Mouse (Mus musculus) neural tube, embryonic 15.5 days (tissue): ENCODE results near the gene Ppa2. TPM values are rescaled to one million over a fixed set of nuclear protein-coding genes. Genes with fewer than 3 reads are reported as not detected.
A peak's percentile ranks its signal among the peaks of the same experiment; 100 is the strongest.

Experiments
- ATAC-seq: fragments of 200-750 bp; cut with Nextera tagmentation; 2 replicates; pipeline ENCODE4 v1.8.0; 2017; ENCODE audit warnings: mild to moderate bottlenecking, moderate TSS enrichment, moderate library complexity; ENCODE audit not compliant: low FRiP score
- H3K27ac ChIP-seq: fragments of 300-500 bp; sonication (generic); replicated peaks from 2 replicates; pipeline ENCODE4 v1.5.1; 2015; ENCODE audit warnings: mild to moderate bottlenecking, inconsistent platforms
- H3K27me3 ChIP-seq: fragments of 300-500 bp; sonication (generic); replicated peaks from 2 replicates; pipeline ENCODE4 v1.6.1; 2015; ENCODE audit warnings: inconsistent platforms
- H3K36me3 ChIP-seq: fragments of 300-500 bp; sonication (generic); 2 replicates; pipeline ENCODE4 v1.6.1; 2015; ENCODE audit warnings: inconsistent platforms
- H3K4me1 ChIP-seq: fragments of 300-500 bp; sonication (generic); 2 replicates; pipeline ENCODE4 v1.6.1; 2015; ENCODE audit warnings: inconsistent platforms
- H3K4me2 ChIP-seq: fragments of 300-500 bp; sonication (generic); 2 replicates; pipeline ENCODE4 v1.6.1; 2015; ENCODE audit warnings: inconsistent platforms, mild to moderate bottlenecking, moderate library complexity
- H3K4me3 ChIP-seq: fragments of 300-500 bp; sonication (generic); replicated peaks from 2 replicates; pipeline ENCODE4 v1.5.1; 2015; ENCODE audit warnings: mild to moderate bottlenecking, inconsistent platforms
- H3K9ac ChIP-seq: fragments of 300-500 bp; sonication (generic); replicated peaks from 2 replicates; pipeline ENCODE4 v1.6.1; 2015; ENCODE audit warnings: mild to moderate bottlenecking, inconsistent platforms
- H3K9me3 ChIP-seq: fragments of 300-500 bp; sonication (generic); replicated peaks from 2 replicates; pipeline ENCODE4 v1.6.1; 2016; ENCODE audit warnings: inconsistent platforms
- WGBS: fragments of 180-500 bp; shearing (Covaris S2); methylation state at CpG from one replicate; pipeline ENCODE4 v1.1.7; 2015; ENCODE audit warnings: mixed read lengths; 5-methylcytosine and 5-hydroxymethylcytosine counted together
- polyA plus RNA-seq: library from polyadenylated mRNA; unstranded; fragments of >200 nt; fragmentation: Nextera tagmentation; extraction: Ambion mirVana; gene quantifications from 2 replicates; pipeline ENCODE4 v1.2.1, GENCODE M21; 2015

Gene Ppa2
- polyA plus RNA-seq, 1 experiment from 2014 or later: 79.4 TPM

DNA sequence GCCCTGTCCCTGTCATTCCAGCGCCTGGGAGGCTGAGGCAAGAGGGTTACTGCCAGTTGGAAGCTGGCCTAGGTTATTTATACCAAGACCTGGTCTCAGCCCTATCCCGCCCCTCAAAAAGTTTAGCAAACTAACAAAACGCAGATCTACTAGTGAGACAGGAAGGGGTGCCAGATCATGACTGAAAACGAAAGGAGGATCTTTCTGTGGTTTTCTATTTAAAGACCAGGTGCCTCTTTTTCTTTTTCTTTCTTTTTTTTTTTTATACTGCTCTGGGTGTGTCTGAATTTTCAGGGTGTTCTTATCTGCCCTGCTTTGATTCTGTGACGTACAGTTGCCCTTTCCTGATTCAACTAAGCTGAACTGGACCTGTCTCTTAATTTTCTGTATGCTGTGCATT lies 22.4 kb downstream of the Ppa2 start:
- Histone ChIP-seq H3K27me3 (no peaks in the 10 kb centered on the region), H3K36me3 (0 out of 2 replicates have a peak, but pooled peaks cover 2% of the 10 kb centered on the region), H3K4me2 (no peak overlapping the region), H3K4me1 (peaks cover 7% of the 10 kb centered on the region; the same call in 1 of the 2 replicates), H3K9ac (no peak overlapping the region), H3K4me3 (no peak overlapping the region), H3K27ac (no peak overlapping the region), H3K9me3 (no peaks in the 10 kb centered on the region)
- 92% methylated on average over 5 of the region's 5 CpGs for WGBS
- no peak for ATAC-seq

DNA sequence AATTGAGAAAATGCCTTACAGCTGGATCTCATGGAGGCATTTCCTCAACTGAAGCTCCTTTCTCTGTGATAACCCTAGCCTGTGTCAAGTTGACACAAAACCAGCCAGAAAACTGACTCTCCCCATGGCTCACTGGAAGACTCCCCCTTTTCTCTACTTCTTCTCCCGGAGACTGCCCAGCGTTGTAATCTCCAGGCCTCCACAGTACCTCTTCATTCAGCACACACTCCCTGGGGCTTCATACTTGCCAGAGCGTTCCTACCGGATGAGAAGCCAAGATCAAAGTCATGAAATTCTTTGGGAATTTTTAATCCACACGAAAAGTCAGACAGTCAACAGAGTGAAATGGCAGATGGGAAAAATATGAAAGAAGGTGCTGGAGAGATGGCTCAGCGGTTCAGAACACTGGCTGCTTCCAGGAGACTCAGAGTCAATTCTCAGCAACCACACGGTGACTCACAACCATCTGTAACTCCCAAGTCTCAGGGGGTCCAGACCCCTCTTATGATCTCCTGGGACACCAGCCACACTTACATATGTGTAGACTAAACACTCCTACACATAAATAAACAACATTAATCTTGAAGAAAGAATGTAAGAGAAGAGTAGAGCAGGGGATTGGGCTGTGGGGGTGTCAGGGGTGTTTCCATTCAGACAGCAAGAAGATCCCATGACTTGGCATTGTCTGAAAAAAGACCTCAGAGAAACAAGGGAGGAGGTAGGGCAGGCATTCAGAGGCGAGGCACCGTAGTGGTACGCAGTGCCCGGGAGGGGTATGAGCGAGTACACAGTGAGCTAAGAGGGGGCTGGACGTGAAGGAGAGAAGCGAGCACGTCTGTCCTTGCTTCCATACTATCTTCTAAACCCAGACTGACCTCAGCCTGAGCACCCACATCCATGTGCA lies 23.6 kb downstream of the Ppa2 start:
- no peak overlapping the region for H3K4me2 ChIP-seq
- peaks cover 7% of the 10 kb centered on the region; the same call in 1 of the 2 replicates for H3K4me1 ChIP-seq
- ATAC-seq: no peak
- no peak overlapping the region for H3K9ac ChIP-seq
- H3K27me3 ChIP-seq: no peaks in the 10 kb centered on the region
- no peak overlapping the region for H3K27ac ChIP-seq
- no peak overlapping the region for H3K4me3 ChIP-seq
- 0 out of 2 replicates have a peak, but pooled peaks cover 2% of the 10 kb centered on the region for H3K36me3 ChIP-seq
- WGBS: 90% methylated on average over 15 of the region's 15 CpGs
- no peaks in the 10 kb centered on the region for H3K9me3 ChIP-seq

DNA sequence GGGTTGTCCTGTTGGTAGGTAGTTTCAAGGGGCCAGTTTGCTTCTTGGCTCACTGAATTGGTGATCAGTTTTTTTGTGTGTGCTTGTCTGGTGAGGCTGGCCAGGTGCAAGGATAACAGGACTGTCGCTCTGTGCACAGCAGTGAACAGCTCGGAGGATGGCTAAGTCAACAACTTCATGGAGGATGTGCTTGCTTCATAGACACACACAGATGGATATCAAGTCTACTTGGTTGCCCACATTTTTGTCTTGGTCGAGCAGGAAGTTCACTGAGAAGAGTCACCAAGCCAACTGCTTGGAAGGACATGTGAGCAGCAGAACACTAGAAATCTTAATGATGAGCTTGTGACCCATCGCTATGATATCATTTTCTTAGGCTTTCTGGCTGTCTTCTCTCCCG lies 24.8 kb downstream of the Ppa2 start:
- H3K4me3 ChIP-seq: no peak overlapping the region
- ATAC-seq: no peak
- H3K36me3 ChIP-seq: 0 out of 2 replicates have a peak, but pooled peaks cover 2% of the 10 kb centered on the region
- no peak overlapping the region for H3K4me2 ChIP-seq
- H3K9ac ChIP-seq: no peak overlapping the region
- H3K27me3 ChIP-seq: no peaks in the 10 kb centered on the region
- H3K4me1 ChIP-seq: peaks cover 12% of the 10 kb centered on the region
- 92% methylated on average over 5 of the region's 5 CpGs for WGBS
- H3K9me3 ChIP-seq: no peaks in the 10 kb centered on the region
- H3K27ac ChIP-seq: no peak overlapping the region

DNA sequence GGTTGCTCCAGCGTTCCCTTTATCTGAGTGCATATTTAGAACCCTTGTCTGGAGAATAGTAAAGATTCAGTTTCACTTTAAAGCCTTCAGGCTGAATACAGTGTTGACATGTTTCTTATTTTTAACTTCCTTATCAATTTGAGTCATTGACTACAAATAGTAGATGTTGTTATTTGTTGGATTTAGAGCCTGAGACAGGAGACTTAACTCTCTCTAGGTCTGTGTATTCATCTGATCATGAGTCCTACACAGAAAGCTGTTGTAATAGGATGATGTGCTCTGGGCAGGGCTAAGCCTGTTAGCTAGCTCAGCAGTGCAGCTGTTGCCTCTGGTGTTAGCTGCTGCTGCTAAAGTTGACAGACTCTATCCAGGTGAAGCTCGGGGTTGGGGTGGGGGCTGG lies 25.3 kb downstream of the Ppa2 start:
- no peak for ATAC-seq
- peaks cover 5% of the 10 kb centered on the region; the same call in 1 of the 2 replicates for H3K36me3 ChIP-seq
- no peaks in the 10 kb centered on the region for H3K27me3 ChIP-seq
- no peak overlapping the region for H3K9ac ChIP-seq
- H3K27ac ChIP-seq: no peak overlapping the region
- no peak overlapping the region for H3K4me2 ChIP-seq
- 93% methylated on average over 2 of the region's 2 CpGs for WGBS
- H3K4me3 ChIP-seq: no peak overlapping the region
- no peaks in the 10 kb centered on the region for H3K9me3 ChIP-seq
- peaks cover 12% of the 10 kb centered on the region for H3K4me1 ChIP-seq

DNA sequence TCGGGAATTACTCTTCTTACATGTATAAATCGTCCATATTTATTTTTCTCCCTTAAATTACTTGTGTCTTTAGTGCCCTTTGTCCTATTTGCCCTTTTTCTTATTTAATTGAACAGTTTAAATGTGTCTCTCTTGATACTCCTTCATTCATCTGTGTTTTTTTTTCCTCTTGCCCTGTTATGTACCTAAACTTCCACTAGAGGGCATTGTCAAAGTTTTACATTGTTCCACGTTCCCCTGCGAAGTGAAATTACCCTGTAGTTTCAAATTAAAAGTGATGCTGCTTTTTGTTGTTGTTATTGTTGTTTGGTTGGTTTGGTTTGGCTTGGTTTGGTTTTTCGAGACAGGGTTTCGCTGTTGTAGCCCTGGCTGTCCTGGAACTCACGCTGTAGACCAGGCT lies 26.5 kb downstream of the Ppa2 start:
- Histone ChIP-seq H3K4me3 (no peak overlapping the region), H3K27ac (no peak overlapping the region), H3K9me3 (no peaks in the 10 kb centered on the region), H3K4me1 (peaks cover 9% of the 10 kb centered on the region), H3K36me3 (peaks cover 10% of the 10 kb centered on the region; the same call in 1 of the 2 replicates), H3K9ac (no peak overlapping the region), H3K4me2 (no peak overlapping the region), H3K27me3 (no peaks in the 10 kb centered on the region)
- ATAC-seq: no peak
- WGBS: 79% methylated on average over 7 of the region's 7 CpGs

DNA sequence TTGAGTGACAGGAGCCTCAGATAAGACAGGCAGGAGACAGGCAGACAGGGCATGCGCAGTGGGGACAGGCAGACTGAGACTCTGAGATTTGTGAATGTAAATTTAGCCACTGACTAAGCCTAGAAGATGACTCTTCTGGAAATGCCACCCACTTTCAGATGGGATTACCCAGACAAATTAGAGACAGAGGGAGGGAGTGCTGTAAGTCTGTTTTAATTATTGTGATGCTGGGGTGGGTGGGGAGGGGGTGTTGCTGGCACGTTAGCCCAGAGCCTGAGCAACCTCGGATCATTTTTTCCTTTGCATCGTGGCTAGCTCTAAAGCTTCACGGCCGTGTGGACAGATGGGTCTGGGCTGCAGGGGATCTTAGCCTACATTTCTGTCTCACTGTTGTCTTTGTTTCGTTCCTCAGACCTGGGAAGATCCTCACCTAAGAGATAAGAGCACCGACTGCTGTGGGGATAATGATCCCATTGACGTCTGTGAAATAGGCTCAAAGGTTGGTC lies 29.0 kb downstream of the Ppa2 start:
- H3K27me3 ChIP-seq: no peaks in the 10 kb centered on the region
- 75% methylated on average over 9 of the region's 9 CpGs for WGBS
- H3K4me1 ChIP-seq: peaks cover 5% of the 10 kb centered on the region; the same call in 1 of the 2 replicates
- peaks cover 8% of the 10 kb centered on the region; the same call in 1 of the 2 replicates for H3K36me3 ChIP-seq
- H3K9me3 ChIP-seq: no peaks in the 10 kb centered on the region
- no peak overlapping the region for H3K4me2 ChIP-seq
- H3K9ac ChIP-seq: no peak overlapping the region
- no peak for ATAC-seq
- H3K4me3 ChIP-seq: no peak overlapping the region
- no peak overlapping the region for H3K27ac ChIP-seq

DNA sequence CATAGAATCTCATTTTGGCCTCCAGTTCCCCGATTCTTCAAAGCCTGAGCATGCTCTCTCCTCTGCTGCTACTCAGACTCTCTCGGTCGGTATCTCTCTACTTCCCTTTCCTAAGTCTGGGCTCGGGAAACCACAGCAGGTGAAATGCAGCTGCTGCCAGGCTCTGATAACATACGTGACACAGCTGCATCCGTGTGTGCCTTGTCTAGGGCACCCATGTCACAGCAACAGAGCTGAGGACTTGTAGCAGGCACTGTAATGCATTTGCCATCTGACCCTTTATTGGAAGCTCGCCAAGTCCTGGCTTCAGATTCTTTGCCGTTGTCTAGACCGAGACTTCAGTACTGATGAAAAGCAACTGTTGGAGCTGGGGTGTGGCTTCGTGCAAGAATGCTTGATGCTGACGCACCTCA lies 29.5 kb downstream of the Ppa2 start:
- ATAC-seq: peak; percentile 47; the same call in 1 of the 2 replicates
- 47% methylated on average over 11 of the region's 11 CpGs for WGBS
- no peaks in the 10 kb centered on the region for H3K27me3 ChIP-seq
- H3K9ac ChIP-seq: no peak overlapping the region
- H3K4me2 ChIP-seq: no peak overlapping the region
- peaks cover 5% of the 10 kb centered on the region; the same call in 1 of the 2 replicates for H3K4me1 ChIP-seq
- no peaks in the 10 kb centered on the region for H3K9me3 ChIP-seq
- no peak overlapping the region for H3K4me3 ChIP-seq
- no peak overlapping the region for H3K27ac ChIP-seq
- peaks cover 11% of the 10 kb centered on the region; the same call in 1 of the 2 replicates for H3K36me3 ChIP-seq

DNA sequence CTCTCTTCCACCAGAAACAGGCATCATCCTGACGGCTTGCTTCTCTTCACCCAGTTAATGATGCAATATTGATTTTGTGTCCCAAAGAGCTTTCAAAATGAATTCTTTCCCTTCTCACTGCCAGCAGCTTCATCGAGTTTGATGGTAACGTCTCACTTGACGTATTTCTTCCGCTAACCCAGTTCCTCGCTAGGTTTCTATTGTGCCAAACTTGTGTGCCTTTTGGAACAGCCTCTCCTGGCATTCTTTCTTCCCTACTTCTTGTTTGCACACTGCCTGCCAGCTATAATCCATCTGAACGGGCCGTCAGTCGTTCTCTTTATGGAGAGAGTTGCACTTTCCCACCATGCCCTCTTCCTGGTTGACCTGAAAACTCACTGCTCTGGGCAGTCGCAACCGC lies 31.2 kb downstream of the Ppa2 start:
- Histone ChIP-seq H3K36me3 (peaks cover 11% of the 10 kb centered on the region; the same call in 1 of the 2 replicates), H3K4me2 (no peak overlapping the region), H3K9me3 (no peaks in the 10 kb centered on the region), H3K4me1 (peaks cover 5% of the 10 kb centered on the region; the same call in 1 of the 2 replicates), H3K27me3 (no peaks in the 10 kb centered on the region), H3K9ac (no peak overlapping the region), H3K27ac (no peak overlapping the region), H3K4me3 (no peak overlapping the region)
- no peak for ATAC-seq
- 70% methylated on average over 11 of the region's 11 CpGs for WGBS

DNA sequence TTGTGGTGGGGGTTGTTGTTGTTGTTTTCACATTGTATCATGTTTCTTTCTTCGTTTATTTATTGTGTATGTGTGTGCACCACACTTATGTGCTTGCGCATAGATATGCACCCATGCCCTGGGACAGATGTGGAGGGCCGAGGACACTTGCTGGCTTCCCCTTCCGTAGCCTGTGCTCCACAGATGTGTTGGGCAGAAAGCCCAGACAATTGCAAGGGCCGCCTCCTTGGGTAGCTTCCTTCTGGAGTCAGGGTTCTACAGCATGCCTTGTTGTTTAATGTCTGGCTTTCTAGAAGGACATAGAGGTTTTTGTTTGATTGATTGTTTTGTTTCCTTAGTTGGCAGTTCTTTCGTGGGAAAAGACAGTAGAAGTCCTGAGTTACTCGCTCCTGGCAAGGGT lies 37.6 kb downstream of the Ppa2 start:
- H3K4me3 ChIP-seq: no peak overlapping the region
- ATAC-seq: no peak
- H3K9ac ChIP-seq: no peak overlapping the region
- H3K36me3 ChIP-seq: 0 out of 2 replicates have a peak, but pooled peaks cover 6% of the 10 kb centered on the region
- no peak overlapping the region for H3K4me2 ChIP-seq
- H3K9me3 ChIP-seq: no peaks in the 10 kb centered on the region
- no peaks in the 10 kb centered on the region for H3K4me1 ChIP-seq
- H3K27ac ChIP-seq: no peak overlapping the region
- no peaks in the 10 kb centered on the region for H3K27me3 ChIP-seq
- WGBS: 77% methylated on average over 7 of the region's 7 CpGs

DNA sequence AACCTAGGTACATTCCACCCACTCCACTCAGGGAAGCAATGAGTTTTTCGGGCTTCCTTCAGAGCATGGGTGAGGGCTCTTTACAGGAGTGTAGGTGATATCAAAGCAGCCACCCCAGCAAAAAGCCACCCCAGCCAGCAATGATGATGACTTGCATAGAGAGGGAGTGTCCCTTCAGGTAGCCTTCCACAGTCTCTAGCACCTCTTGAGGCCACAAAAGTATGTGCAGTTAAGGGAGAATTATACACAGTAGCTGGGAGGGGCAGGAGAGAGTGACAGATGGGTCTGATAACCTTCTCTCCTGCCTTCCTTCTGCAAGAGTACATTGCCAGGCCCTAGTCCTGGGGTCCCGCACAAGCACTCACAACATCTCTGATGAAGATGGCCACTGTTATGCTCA lies 38.9 kb downstream of the Ppa2 start:
- no peak; the same call in 1 of the 2 replicates for ATAC-seq
- Histone ChIP-seq H3K27me3 (no peaks in the 10 kb centered on the region), H3K9me3 (no peaks in the 10 kb centered on the region), H3K4me2 (no peak overlapping the region), H3K9ac (no peak overlapping the region), H3K27ac (no peak overlapping the region), H3K4me1 (no peaks in the 10 kb centered on the region), H3K4me3 (no peak overlapping the region), H3K36me3 (0 out of 2 replicates have a peak, but pooled peaks cover 6% of the 10 kb centered on the region)
- WGBS: 96% methylated on average over 2 of the region's 2 CpGs

DNA sequence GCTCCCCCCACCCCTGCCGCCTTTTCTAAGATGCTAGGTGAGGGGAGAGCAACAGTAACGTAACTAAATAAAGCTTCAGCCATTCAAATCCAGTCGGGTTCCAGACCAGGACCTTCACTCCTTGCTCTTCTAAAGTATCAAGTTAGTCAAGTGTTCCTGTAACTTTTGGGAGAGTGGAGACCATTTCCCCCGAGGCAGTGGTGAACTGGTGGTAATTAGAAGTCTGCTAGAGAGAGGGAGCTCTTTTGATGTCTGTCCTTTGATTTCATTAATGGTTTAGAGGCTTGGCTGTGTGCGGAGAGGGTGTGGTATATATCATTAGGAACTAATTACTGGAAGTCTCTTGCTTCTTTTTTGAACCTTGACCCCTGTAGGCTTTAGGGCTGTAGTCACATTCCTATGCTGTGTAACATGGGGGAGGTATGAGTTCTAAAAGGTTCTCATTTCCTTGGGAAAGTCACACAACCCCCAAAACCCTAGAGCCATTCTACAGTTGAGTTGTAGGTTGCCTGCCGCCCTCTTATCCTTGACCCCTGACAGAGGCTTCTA lies 47.6 kb downstream of the Ppa2 start:
- Histone ChIP-seq H3K4me2 (no peak overlapping the region), H3K27ac (no peak overlapping the region), H3K27me3 (no peaks in the 10 kb centered on the region), H3K9ac (no peak overlapping the region), H3K4me3 (no peak overlapping the region), H3K9me3 (no peaks in the 10 kb centered on the region), H3K36me3 (no peaks in the 10 kb centered on the region), H3K4me1 (no peaks in the 10 kb centered on the region)
- WGBS: 53% methylated on average over 6 of the region's 6 CpGs
- no peak for ATAC-seq

DNA sequence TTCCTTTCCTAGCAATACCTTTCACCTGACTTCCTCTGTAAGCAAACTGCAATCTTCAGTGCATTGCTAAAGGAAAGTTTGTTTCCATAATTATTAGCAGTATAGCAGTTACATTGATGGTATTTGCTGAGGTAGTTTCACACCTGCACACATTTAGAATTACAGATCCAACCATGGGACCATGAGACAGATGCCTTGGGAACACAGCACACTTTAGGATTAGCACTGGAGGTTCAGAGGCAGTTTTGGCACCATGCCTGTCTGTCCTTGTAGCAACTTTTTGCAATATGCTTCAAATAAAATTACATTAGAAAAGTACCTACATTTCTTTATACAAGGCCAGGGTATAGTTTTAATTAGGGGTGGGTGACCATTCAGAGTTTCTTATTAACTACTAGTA lies 48.1 kb downstream of the Ppa2 start:
- H3K27me3 ChIP-seq: no peaks in the 10 kb centered on the region
- H3K4me2 ChIP-seq: no peak overlapping the region
- H3K9ac ChIP-seq: no peak overlapping the region
- H3K27ac ChIP-seq: no peak overlapping the region
- no peaks in the 10 kb centered on the region for H3K36me3 ChIP-seq
- no peak overlapping the region for H3K4me3 ChIP-seq
- H3K4me1 ChIP-seq: no peaks in the 10 kb centered on the region
- no peaks in the 10 kb centered on the region for H3K9me3 ChIP-seq
- no peak for ATAC-seq
